Mouse (Mus musculus) erythroblast, embryonic 14.5 days (primary cell): ENCODE measurements around the gene Nudc. TPM values are rescaled to one million over a fixed set of nuclear protein-coding genes. Genes with fewer than 3 reads are reported as not detected.

Source experiments
- H3K27me3 ChIP-seq: 2 replicates; pipeline ENCODE4 v1.6.1; 2012; ENCODE audit warnings: inconsistent platforms; ENCODE audit not compliant: control insufficient read depth
- H3K36me3 ChIP-seq: 2 replicates; pipeline ENCODE4 v1.6.1; 2012; ENCODE audit warnings: mild to moderate bottlenecking, inconsistent platforms; ENCODE audit not compliant: control insufficient read depth
- H3K4me1 ChIP-seq: 2 replicates; pipeline ENCODE4 v1.6.1; 2012; ENCODE audit warnings: inconsistent platforms; ENCODE audit not compliant: control insufficient read depth
- H3K4me3 ChIP-seq: replicated peaks from 2 replicates; pipeline ENCODE3; 2012; ENCODE audit warnings: moderate library complexity, mild to moderate bottlenecking, inconsistent platforms
- H3K9me3 ChIP-seq: 2 replicates; pipeline ENCODE4 v1.6.1; 2012; ENCODE audit warnings: low read length, inconsistent platforms, mixed read lengths; ENCODE audit not compliant: control insufficient read depth
- GATA1 ChIP-seq: IDR thresholded peaks from 2 replicates; pipeline ENCODE4 v1.6.1; 2012; ENCODE audit warnings: low read length, inconsistent platforms, mixed read lengths
- TAL1 ChIP-seq: IDR thresholded peaks from 3 replicates; pipeline ENCODE4 v1.6.1; 2012; ENCODE audit warnings: low read length, inconsistent platforms, mixed read lengths
- polyA plus RNA-seq: library from polyadenylated mRNA; stranded (reverse); fragments of >175 nt; gene quantifications from 2 replicates; pipeline ENCODE4 v1.2.3, GENCODE M21; 2012

Nudc gene
- 24.0 and 28.9 TPM in 2 replicates for polyA plus RNA-seq

DNA sequence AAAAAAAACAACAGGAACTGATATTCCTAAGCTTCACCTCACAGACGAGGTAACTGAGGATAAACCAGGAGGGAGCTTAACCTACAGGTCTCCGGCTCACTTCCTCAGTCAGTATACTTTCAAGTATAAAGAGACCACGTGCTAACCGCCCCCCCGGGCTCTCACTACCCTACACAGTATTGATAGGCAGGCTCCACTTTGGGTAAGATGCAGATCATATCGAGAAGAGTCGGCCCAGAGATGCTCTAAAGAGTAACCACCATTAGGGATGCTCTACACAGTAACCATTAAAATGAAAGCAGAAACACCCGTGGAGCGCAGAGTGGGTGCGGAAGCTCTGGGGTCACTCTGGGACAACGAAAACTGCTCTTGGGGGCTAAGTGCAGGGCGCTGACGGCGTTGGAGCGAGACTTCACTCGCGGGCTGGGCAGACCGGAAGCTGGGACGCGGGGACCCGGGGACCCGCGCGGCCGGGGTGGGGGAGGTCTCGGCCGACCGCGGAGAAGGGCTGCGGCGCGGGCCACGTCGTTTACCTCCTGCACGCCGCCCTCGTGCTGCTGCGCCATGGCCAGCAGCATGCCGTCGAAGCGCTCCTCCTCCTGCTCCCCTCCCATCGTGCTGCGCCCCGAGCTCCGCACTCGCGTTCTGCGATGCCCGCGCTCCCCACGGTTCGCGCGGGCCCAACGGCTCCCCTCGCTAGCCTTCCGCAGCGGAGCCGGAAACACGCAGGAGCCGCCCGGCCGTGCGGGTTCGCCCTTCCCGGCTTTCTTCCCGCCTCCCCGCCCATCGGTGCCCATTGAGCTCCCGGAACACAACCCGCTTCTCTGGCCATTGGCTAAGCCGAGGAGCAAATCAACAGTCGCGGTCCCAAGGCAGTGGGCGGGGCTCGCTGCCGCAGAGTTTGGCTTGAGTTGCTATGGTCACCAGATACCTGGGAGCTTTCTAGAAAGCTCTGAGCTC, at the start of gene Nudc:
TSS of gene Nudc (minus strand) at position 725 of the 960 bp plus-strand sequence.
- no peaks in the 10 kb centered on the region for H3K27me3 ChIP-seq
- TF ChIP-seq TAL1 (no peak), GATA1 (no peak)

DNA sequence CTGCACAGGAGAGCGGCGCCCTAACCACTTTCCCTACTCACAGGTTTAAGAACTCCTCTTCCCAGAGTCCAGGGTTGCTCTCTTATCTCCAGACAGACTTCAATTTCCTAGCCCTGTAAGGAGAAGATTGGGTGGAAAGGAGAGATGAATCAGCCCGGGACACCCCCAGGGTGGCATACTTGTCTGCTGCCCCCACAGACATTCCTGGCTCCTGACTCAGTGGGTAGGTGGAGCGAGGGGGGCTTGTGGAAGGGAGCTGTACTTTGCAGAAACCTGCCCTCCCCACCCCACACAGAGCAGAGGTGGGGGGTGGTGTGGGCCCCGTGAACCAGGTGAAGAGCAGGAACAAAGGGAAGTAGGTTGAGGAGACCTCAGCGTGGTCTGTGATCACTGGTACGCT, 49.7 kb upstream of the Nudc start:
- Histone ChIP-seq H3K9me3 (no peaks in the 10 kb centered on the region), H3K4me1 (peaks cover 20% of the 10 kb centered on the region), H3K36me3 (peaks cover 14% of the 10 kb centered on the region), H3K27me3 (peaks cover 24% of the 10 kb centered on the region), H3K4me3 (no peak overlapping the region)
- TF ChIP-seq GATA1 (no peak), TAL1 (no peak)

More for the DNA sequence above, at the start of gene Nudc:
- Histone ChIP-seq H3K36me3 (peaks cover 26% of the 10 kb centered on the region), H3K4me3 (peak within 1 kb of the TSS; percentile 89), H3K9me3 (peaks cover 3% of the 10 kb centered on the region; the same call in 1 of the 2 replicates), H3K4me1 (peaks cover 26% of the 10 kb centered on the region)

DNA sequence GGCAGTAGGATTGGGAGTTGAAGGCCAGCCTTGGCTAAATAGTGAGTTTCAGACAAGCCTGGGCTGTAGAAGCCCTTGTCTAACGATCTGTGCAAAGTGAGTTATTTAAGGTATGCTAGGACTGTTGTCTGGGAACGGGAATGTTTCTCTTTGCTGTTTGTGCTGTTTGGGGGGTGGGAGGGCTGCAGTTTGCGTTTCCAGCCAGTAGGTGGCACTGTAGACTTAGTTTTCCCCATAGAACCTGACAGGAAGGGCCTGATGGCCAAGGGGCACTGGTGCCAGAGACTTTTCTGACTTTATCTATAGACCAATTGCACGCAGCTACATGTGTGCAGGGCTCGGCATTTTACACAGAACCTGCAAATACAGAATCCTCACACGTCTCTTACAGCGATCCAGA, 46.8 kb upstream of the Nudc start:
- Histone ChIP-seq H3K4me3 (no peak overlapping the region), H3K9me3 (no peaks in the 10 kb centered on the region), H3K36me3 (peaks cover 43% of the 10 kb centered on the region), H3K4me1 (no peaks in the 10 kb centered on the region), H3K27me3 (no peaks in the 10 kb centered on the region)
- TF ChIP-seq TAL1 (no peak), GATA1 (no peak)

DNA sequence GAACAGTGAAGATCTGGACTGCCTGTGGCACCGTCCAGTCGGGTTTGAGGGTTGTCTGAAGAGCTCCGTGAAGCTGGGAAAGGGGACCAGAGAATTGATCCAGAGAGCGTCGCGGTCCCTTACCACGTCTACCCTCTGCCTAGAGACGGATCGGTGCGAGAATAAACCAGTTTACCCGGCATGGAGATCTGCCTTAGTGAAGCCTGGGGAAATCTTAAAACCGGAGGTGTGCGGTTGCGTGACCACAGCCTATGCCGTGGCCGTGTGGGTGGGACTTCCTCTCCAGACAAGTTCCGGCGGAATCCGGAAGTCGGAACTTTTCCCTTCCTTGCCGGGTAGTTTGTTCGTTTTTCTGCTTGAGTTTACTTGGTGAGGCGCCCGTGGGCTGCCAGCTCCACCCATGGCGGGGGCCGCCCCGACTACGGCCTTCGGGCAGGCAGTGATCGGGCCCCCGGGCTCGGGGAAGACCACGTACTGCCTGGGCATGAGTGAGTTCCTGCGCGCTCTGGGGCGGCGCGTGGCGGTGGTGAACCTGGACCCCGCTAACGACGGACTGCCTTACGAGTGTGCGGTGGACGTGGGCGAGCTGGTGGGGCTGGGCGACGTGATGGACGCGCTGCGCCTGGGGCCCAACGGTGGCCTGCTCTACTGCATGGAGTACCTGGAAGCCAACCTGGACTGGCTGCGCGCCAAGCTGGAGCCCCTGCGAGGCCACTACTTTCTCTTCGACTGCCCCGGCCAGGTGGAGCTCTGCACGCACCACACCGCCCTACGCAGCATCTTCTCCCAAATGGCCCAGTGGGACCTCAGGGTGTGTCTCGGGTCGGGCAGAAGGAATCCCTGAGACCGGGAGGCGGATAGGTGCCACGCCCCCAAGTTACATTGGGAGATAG, 38.5 kb upstream of the Nudc start, which contains the start of gene Gpn2:
TSS of gene Gpn2 (plus strand) at position 304 of the 893 bp plus-strand sequence.
- peaks cover 24% of the 10 kb centered on the region for H3K4me1 ChIP-seq
- no peaks in the 10 kb centered on the region for H3K9me3 ChIP-seq
- TF ChIP-seq TAL1 (no peak), GATA1 (no peak)
- H3K4me3 ChIP-seq = peak within 1 kb of the TSS; percentile 83
- no peaks in the 10 kb centered on the region for H3K27me3 ChIP-seq
- H3K36me3 ChIP-seq = peaks cover 68% of the 10 kb centered on the region

DNA sequence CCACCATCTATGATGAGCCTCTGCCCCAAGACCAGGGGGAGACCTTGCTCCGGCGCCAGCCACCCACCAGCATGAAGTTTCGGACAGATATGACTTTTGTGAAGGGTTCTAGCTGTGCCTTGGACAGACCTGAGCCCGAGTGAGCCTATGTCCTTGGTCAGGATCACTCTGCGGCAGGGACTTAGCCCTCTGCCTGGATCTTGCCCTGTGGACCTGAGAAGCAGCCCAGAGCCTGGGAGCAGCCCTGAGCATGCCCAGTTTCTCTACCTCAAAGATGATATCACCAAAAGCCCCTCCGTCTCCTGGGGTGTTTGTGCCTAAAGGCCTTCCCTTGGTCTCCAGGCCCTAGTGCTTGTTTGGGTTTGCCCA, 37.9 kb upstream of the Nudc start:
- Histone ChIP-seq H3K4me1 (peaks cover 24% of the 10 kb centered on the region), H3K4me3 (peak overlapping the region; percentile 83), H3K9me3 (no peaks in the 10 kb centered on the region), H3K36me3 (peaks cover 67% of the 10 kb centered on the region), H3K27me3 (no peaks in the 10 kb centered on the region)
- TF ChIP-seq GATA1 (no peak), TAL1 (no peak)

DNA sequence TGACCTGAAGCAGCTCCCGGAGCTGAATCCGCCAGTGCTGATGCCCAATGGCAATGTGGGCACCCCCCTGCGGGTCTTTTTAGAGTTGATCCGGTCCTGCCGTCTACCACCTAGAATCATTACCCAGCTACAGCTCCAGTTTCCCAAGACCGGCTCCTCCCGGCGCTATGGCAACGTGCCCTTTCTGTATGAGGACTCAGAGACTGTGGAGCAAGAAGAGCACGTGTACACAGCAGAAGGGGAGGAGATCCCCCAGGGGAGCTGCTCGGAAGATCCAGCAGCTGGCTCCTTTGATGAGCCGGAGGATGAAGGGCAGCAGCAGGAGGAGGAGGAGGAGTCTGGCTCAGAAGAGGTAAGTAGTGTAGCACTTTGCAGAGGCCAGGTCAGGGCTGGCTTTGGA, 32.2 kb upstream of the Nudc start:
- Histone ChIP-seq H3K36me3 (peaks cover 49% of the 10 kb centered on the region), H3K27me3 (no peaks in the 10 kb centered on the region), H3K9me3 (no peaks in the 10 kb centered on the region), H3K4me3 (no peak overlapping the region), H3K4me1 (peaks cover 29% of the 10 kb centered on the region)
- no peak for TF ChIP-seq GATA1
- TF ChIP-seq TAL1 = no peak

- 0 out of 2 replicates have a peak, but pooled peaks cover 2% of the 10 kb centered on the region for H3K9me3 ChIP-seq
- peaks cover 26% of the 10 kb centered on the region for H3K4me1 ChIP-seq
- peak overlapping the region; percentile 88 for H3K4me3 ChIP-seq
- H3K27me3 ChIP-seq = no peaks in the 10 kb centered on the region
- peaks cover 22% of the 10 kb centered on the region for H3K36me3 ChIP-seq
- TF ChIP-seq GATA1 (no peak), TAL1 (no peak)
Observed at GRCm38 (mm10) chr4:133574843-133575202, 29.0 kb upstream of the Nudc start.

DNA sequence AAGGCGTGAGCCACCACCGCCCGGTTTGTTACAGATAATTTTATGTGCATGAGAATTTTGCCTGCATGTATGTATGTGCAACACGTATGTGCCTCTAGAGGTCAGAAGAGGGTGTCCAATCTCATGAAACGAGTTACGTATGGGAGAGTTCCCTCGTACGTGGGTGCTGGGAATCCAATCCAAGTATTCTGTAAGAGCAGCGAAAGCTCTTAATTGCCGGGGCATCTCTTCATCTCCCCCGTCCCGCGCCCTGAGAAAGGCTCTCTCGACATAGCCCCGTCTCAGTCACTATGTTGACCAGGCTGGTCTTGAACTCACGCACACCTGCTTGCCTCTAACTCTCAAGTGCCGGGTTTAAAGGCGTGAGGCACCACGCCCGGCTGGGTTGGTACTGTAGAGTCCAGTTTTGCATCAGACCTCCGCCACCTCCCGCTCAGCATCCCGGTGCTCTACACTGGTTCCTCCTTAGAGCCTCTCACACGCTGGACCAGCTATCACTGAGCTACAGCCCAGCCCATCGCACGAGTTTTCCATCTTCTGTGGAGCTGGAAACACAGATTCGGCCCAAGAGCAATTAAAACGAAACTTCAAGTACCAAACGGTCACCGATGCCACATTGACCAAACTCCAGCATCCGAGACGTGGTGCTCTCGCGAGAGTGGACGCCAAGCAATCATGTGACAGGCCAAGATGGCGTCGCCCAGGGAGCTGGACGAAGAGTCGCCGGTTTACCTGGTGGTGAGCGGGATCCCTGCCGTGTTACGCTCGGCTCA, 28.5 kb upstream of the Nudc start, which contains the start of gene Gpatch3:
TSS of gene Gpatch3 (plus strand) at position 676 of the 773 bp plus-strand sequence.
- no peak for TF ChIP-seq TAL1
- TF ChIP-seq GATA1 = no peak
- peaks cover 17% of the 10 kb centered on the region for H3K36me3 ChIP-seq
- peak within 1 kb of the TSS; percentile 88 for H3K4me3 ChIP-seq
- 0 out of 2 replicates have a peak, but pooled peaks cover 2% of the 10 kb centered on the region for H3K9me3 ChIP-seq
- no peaks in the 10 kb centered on the region for H3K27me3 ChIP-seq
- peaks cover 26% of the 10 kb centered on the region for H3K4me1 ChIP-seq
